ENCODE assay signal across 15 mouse cellular contexts in the genomic region with DNA sequence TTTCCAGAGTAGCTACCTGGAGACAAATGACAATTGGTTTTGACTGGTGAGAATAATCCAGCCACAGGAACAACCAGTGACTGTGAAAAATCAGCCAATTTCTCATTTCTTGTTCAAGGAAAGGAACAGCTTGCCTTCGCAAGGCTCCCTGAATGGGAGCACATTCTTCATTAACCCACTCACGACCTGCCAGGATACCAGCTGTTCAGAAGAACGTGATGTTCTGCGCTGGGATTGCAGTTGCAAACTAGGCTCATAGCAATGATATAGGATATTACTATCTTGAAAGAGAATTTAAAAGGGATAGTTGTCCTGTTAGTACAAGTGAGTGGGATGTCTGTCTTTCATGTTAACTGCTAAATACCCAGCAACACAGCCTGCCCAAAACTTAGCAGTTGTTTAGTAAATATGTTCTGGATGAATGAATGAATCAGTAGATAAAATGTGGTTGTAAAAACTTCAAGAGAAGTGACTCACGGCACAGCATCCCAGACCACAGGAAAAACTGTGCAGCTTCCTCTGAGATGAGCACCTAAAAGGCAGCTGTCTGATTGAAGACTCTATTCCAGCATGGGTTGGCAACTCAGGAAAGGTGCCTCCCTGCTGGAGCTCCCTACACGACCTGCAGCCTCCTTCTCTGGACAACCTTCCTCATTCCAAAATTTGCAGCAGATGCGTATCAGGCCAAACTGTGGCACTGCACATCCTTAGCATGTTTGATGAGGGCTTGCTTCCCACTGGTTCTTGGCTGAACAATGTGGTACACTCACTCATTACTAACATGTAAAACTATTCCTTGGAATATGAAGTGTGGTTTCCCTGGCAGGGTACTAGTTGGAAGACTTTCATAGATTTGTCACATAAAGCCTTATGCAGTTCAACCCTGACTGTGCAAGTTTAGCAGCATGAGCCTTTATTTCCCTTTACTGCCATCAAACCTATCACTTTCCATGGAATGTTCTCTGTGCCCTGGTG.
DNase-seq lines count a peak whose midpoint lies in the region; ATAC-seq lines count a peak whose summit lies in the region.
"Had no signal": no experiment of that assay in that cellular context is flagged by ENCODE, and none has a peak within 500 bp of the region (broad histone marks: within the 10 kb centered on the region; RNA-seq: fewer than 3 reads in every experiment).

No protein-coding gene starts in this region.

- no peaks in the 10 kb centered on the region for H3K36me3 ChIP-seq in forebrain, embryonic 13.5 days (ENCODE audit: poor library complexity, severe bottlenecking)
- H3K36me3 ChIP-seq in forebrain, embryonic 15.5 days, result no peaks in the 10 kb centered on the region
- H3K36me3 ChIP-seq: G1E; liver, embryonic 15.5 days had no signal

- no peak overlapping the region for H3K4me2 ChIP-seq in forebrain, embryonic 13.5 days
- H3K4me2 ChIP-seq in forebrain, embryonic 15.5 days (replicated peaks), result no peak overlapping the region
- H3K4me2 ChIP-seq: liver, embryonic 15.5 days had no signal

- intact Hi-C loops in left cerebral cortex, postnatal 14 days (cut with DNase I), result no loop called here
- intact Hi-C loops in heart, postnatal 14 days (cut with DNase I), result no loop called here

- ATAC-seq in forebrain, embryonic 13.5 days, result 0 out of 2 replicates have a peak, but pooled peaks have one; percentile 27
- ATAC-seq in forebrain, embryonic 15.5 days (replicated peaks), result no peak
- ATAC-seq: intestine, postnatal 0 days had no signal

- no peaks in the 10 kb centered on the region for H3K9me3 ChIP-seq in forebrain, embryonic 13.5 days (replicated peaks)
- no peaks in the 10 kb centered on the region for H3K9me3 ChIP-seq in forebrain, embryonic 15.5 days
- H3K9me3 ChIP-seq: G1E; liver, embryonic 15.5 days had no signal

- H3K4me1 ChIP-seq in forebrain, embryonic 13.5 days, result no peaks in the 10 kb centered on the region
- no peaks in the 10 kb centered on the region for H3K4me1 ChIP-seq in forebrain, embryonic 15.5 days
- H3K4me1 ChIP-seq: liver, embryonic 15.5 days had no signal

- no peaks in the 10 kb centered on the region for H3K27me3 ChIP-seq in forebrain, embryonic 13.5 days
- no peaks in the 10 kb centered on the region for H3K27me3 ChIP-seq in forebrain, embryonic 15.5 days
- H3K27me3 ChIP-seq: liver, embryonic 15.5 days had no signal

- 72% methylated on average over 7 of the region's 7 CpGs for WGBS in forebrain, embryonic 13.5 days
- WGBS in forebrain, embryonic 15.5 days, result 63% methylated on average over 7 of the region's 7 CpGs

- DNase-seq in 3134 (ENCODE audit: extremely low read depth, insufficient read length, low spot score), result peak; percentile 84
- DNase-seq in layer of hippocampus, adult 18-20 months (ENCODE audit: low spot score in 2 of 2), result peak; percentile 44 to 68
- peak; percentile 53 to 58 for DNase-seq in left cerebral cortex, postnatal 14 days (ENCODE audit: low spot score in 2 of 2)
- DNase-seq in heart, postnatal 14 days, result no peak
- no peak for DNase-seq in kidney, postnatal 14 days
- no peak for DNase-seq in spleen, postnatal 14 days (ENCODE audit: low spot score in 2 of 2)
- DNase-seq: heart, postnatal 10 days; thymus, postnatal 25 days had no signal

- H3K9ac ChIP-seq in forebrain, embryonic 13.5 days, result no peak overlapping the region
- H3K9ac ChIP-seq in forebrain, embryonic 15.5 days (replicated peaks), result no peak overlapping the region
- H3K9ac ChIP-seq: liver, embryonic 15.5 days had no signal

- no peak overlapping the region for H3K4me3 ChIP-seq in forebrain, embryonic 13.5 days
- H3K4me3 ChIP-seq in forebrain, embryonic 15.5 days, result no peak overlapping the region
- H3K4me3 ChIP-seq: erythroblast, embryonic 14.5 days; liver, embryonic 15.5 days had no signal

- H3K27ac ChIP-seq in forebrain, embryonic 13.5 days, result no peak overlapping the region
- H3K27ac ChIP-seq in forebrain, embryonic 15.5 days (replicated peaks), result no peak overlapping the region
- H3K27ac ChIP-seq: liver, embryonic 15.5 days; macrophage had no signal

Comparison
In these comparisons a context has a peak if more than half of its experiments do, and no peak if none do; other contexts are left out.
1. DNase-seq: peak in 3134 (single experiment), layer of hippocampus, adult 18-20 months (2 of 2) and left cerebral cortex, postnatal 14 days (2 of 2); none in heart, postnatal 14 days (0 of 2), kidney, postnatal 14 days (single experiment) and spleen, postnatal 14 days (0 of 2).